Mouse (Mus musculus) cerebellum, adult 2 months (tissue): ENCODE results near the gene Tapt1.

ENCODE experiments used
- CTCF ChIP-seq: fragments of 200-500 bp; IDR thresholded peaks from 2 replicates; pipeline ENCODE4 v1.5.1; 2011; ENCODE audit warnings: low read depth, mild to moderate bottlenecking, control low read depth, low read length, moderate library complexity, borderline replicate concordance; ENCODE audit not compliant: insufficient read depth
- POLR2A ChIP-seq: fragments of 200-500 bp; IDR thresholded peaks from 2 replicates; pipeline ENCODE4 v1.6.1; 2011; ENCODE audit warnings: low read length, control low read depth, borderline replicate concordance; ENCODE audit not compliant: insufficient read depth

DNA sequence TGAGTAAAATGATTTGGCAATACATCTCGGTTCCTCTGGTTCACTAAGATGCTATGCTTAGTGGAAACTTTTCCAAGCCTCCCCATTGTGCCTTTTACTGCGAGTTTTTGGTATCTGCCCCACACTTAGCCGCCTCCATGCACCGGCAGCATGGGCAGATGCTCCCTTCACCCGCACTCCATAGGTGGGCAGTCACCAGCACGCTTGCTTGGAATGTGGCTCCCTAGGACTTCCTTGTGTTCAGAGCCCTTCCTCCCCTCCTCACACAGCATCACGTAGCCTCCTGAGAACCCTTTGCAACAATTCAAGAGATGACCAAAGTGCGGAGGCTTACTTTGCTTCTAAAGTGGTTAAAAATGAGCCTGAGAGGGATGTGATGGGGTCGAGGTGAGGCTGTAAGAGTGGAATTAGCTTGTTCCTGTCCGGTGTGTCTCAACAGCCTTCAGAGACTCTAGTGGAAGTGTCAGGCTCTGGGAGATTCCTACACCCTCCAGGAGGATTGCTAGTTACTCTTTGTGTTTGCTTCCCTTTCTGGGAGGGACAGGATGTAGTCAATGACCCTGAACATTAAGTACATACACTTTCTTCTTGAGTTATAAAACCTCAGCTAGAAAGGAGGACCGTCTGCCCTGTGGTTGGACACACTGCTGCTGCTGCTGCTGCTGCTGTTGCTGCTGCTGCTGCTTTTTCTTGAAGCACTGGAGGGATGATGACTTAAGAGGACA, 20.2 kb upstream of the Tapt1 start:
- no peak for TF ChIP-seq CTCF
- no peak for TF ChIP-seq POLR2A
